Mouse (Mus musculus): ENCODE results near the gene Ecel1.

Ecel1 gene

GRCm38 (mm10) chr1:87170458-87170857 is 14.1 kb upstream of the Ecel1 start:
- DNase-seq (ENCODE audit: low spot score in 2 of 2): no peak

GRCm38 (mm10) chr1:87164796-87165184 is 8.5 kb upstream of the Ecel1 start:
- no peak for DNase-seq (ENCODE audit: low spot score in 2 of 2)

GRCm38 (mm10) chr1:87164164-87164795 is 8.0 kb upstream of the Ecel1 start:
- DNase-seq (ENCODE audit: low spot score in 2 of 2): no peak

- DNase-seq (ENCODE audit: low spot score in 2 of 2): no peak
These were observed 3.1 kb upstream of the Ecel1 start for GRCm38 (mm10) chr1:87159396-87159795.

GRCm38 (mm10) chr1:87155531-87156198 is 656 bp downstream of the Ecel1 start:
- no peak for DNase-seq (ENCODE audit: low spot score in 2 of 2)

- DNase-seq (ENCODE audit: low spot score in 2 of 2): no peak
These were observed 1.7 kb downstream of the Ecel1 start for GRCm38 (mm10) chr1:87154501-87155120.

- no peak for DNase-seq (ENCODE audit: low spot score in 2 of 2)
These were observed 2.4 kb downstream of the Ecel1 start for GRCm38 (mm10) chr1:87153776-87154500.

GRCm38 (mm10) chr1:87151286-87151685 is 5.0 kb downstream of the Ecel1 start:
- DNase-seq (ENCODE audit: low spot score in 2 of 2): no peak

- no peak for DNase-seq (ENCODE audit: low spot score in 2 of 2)
These were observed 6.9 kb downstream of the Ecel1 start for GRCm38 (mm10) chr1:87149422-87149821.

- DNase-seq (ENCODE audit: low spot score in 2 of 2): no peak
These were observed 13.2 kb downstream of the Ecel1 start for GRCm38 (mm10) chr1:87143141-87143540.

GRCm38 (mm10) chr1:87142456-87142855 is 13.9 kb downstream of the Ecel1 start:
- DNase-seq (ENCODE audit: low spot score in 2 of 2): no peak

- DNase-seq (ENCODE audit: low spot score in 2 of 2): no peak
These were observed 14.8 kb downstream of the Ecel1 start for GRCm38 (mm10) chr1:87141550-87141949.

GRCm38 (mm10) chr1:87131803-87132202 is 24.5 kb downstream of the Ecel1 start:
- DNase-seq (ENCODE audit: low spot score in 2 of 2): no peak

GRCm38 (mm10) chr1:87127206-87128030 is 28.9 kb downstream of the Ecel1 start:
- peak in 1 of 2 experiments; percentile 41 for DNase-seq (ENCODE audit: low spot score in 2 of 2)

- DNase-seq (ENCODE audit: low spot score in 2 of 2): no peak
These were observed 31.6 kb downstream of the Ecel1 start, which contains the start of gene Akp3 for GRCm38 (mm10) chr1:87124673-87125072. TSS of gene Akp3 (plus strand) at chr1:87124973.

- DNase-seq (ENCODE audit: low spot score in 2 of 2): no peak
These were observed 41.5 kb downstream of the Ecel1 start for GRCm38 (mm10) chr1:87114784-87115183.

- peak in 1 of 2 experiments; percentile 52 for DNase-seq (ENCODE audit: low spot score in 2 of 2)
These were observed 44.5 kb downstream of the Ecel1 start for GRCm38 (mm10) chr1:87111719-87112354.

GRCm38 (mm10) chr1:87108564-87108963 is 47.8 kb downstream of the Ecel1 start:
- no peak for DNase-seq (ENCODE audit: low spot score in 2 of 2)

GRCm38 (mm10) chr1:87106536-87106935 is 49.8 kb downstream of the Ecel1 start:
- no peak for DNase-seq (ENCODE audit: low spot score in 2 of 2)

- no peak for DNase-seq (ENCODE audit: low spot score in 2 of 2)
These were observed 52.4 kb downstream of the Ecel1 start for GRCm38 (mm10) chr1:87103936-87104335.

- no peak for DNase-seq (ENCODE audit: low spot score in 2 of 2)
These were observed 54.2 kb downstream of the Ecel1 start for GRCm38 (mm10) chr1:87102114-87102513.

Data from cerebellum, postnatal 4 days (tissue).